ENCODE assay signal across 8 mouse cellular contexts in genomic region chr3:66292356-66292946, GRCm38 (mm10). TPM values are rescaled to one million over a fixed set of nuclear protein-coding genes. Genes with fewer than 3 reads are reported as not detected.
DNase-seq lines count a peak whose midpoint lies in the region; ATAC-seq and TF ChIP-seq lines count a peak whose summit lies in the region.
"Had no signal": no experiment of that assay in that cellular context is flagged by ENCODE, and none has a peak within 500 bp of the region (broad histone marks: within the 10 kb centered on the region; RNA-seq: fewer than 3 reads in every experiment).

No protein-coding gene starts in this region.

- TF ChIP-seq POLR2A in lung, adult 2 months (IDR thresholded peaks at IDR 0.05; ENCODE audit: borderline replicate concordance, extremely low read depth, low read depth, low read length) = 0 out of 2 replicates have a peak, but pooled peaks have one; percentile 33

- TF ChIP-seq CTCF in E14TG2a.4 (conservative IDR thresholded peaks at IDR 0.05; ENCODE audit: low read length) = no peak
- no peak for TF ChIP-seq CTCF in lung, adult 2 months (IDR thresholded peaks at IDR 0.05; ENCODE audit: insufficient read depth, low read length)

- H3K9ac ChIP-seq in forebrain, embryonic 15.5 days (replicated peaks) = no peak overlapping the region

- H3K4me2 ChIP-seq in forebrain, embryonic 15.5 days (replicated peaks) = peak overlapping the region; percentile 22

- DNase-seq in Muller cell, postnatal 12 days (ENCODE audit: inconsistent ontology term) = peak; percentile 95
- peak; percentile 85 for DNase-seq in kidney, adult 18-20 months
- DNase-seq in lung, adult 2 months = peak; percentile 52
- peak; percentile 48 for DNase-seq in ovary, postnatal 36 days (ENCODE audit: low spot score)
- DNase-seq in frontal cortex, postnatal 36 days (ENCODE audit: low spot score in 2 of 2) = no peak

- H3K36me3 ChIP-seq in E14TG2a.4 (ENCODE audit: insufficient read depth, low read length) = no peaks in the 10 kb centered on the region
- H3K36me3 ChIP-seq in forebrain, embryonic 15.5 days = no peaks in the 10 kb centered on the region

- peak; percentile 67 for ATAC-seq in forebrain, embryonic 15.5 days (replicated peaks)

- H3K4me3 ChIP-seq in E14TG2a.4 (replicated peaks; ENCODE audit: low read length) = peak overlapping the region; percentile 58
- peak overlapping the region; percentile 5; the same call in 1 of the 2 replicates for H3K4me3 ChIP-seq in forebrain, embryonic 15.5 days
- H3K4me3 ChIP-seq in lung, adult 2 months (replicated peaks; ENCODE audit: extremely low read depth, low read depth, low read length) = peak overlapping the region; percentile 53
- H3K4me3 ChIP-seq: erythroblast, embryonic 14.5 days had no signal

- H3K4me1 ChIP-seq in E14TG2a.4 (replicated peaks; ENCODE audit: low read depth, low read length) = peaks cover 17% of the 10 kb centered on the region
- peaks cover 6% of the 10 kb centered on the region for H3K4me1 ChIP-seq in forebrain, embryonic 15.5 days
- H3K4me1 ChIP-seq in lung, adult 2 months (ENCODE audit: control insufficient read depth, insufficient read depth, low read length) = no peaks in the 10 kb centered on the region

- H3K27me3 ChIP-seq in E14TG2a.4 (ENCODE audit: insufficient read depth, low read length) = no peaks in the 10 kb centered on the region
- no peaks in the 10 kb centered on the region for H3K27me3 ChIP-seq in forebrain, embryonic 15.5 days

- WGBS in forebrain, embryonic 15.5 days = 11% methylated on average over 20 of the region's 20 CpGs
- 7% methylated on average over 20 of the region's 20 CpGs for WGBS in lung, adult 2 months

- no peak overlapping the region for H3K27ac ChIP-seq in forebrain, embryonic 15.5 days (replicated peaks)

- H3K9me3 ChIP-seq in E14TG2a.4 (ENCODE audit: low read length) = no peaks in the 10 kb centered on the region
- H3K9me3 ChIP-seq in forebrain, embryonic 15.5 days = no peaks in the 10 kb centered on the region

RNA-seq across cellular contexts. Expression of gene Veph1, which starts 4.2 kb away (rescaled TPM):
- polyA plus RNA-seq in forebrain, embryonic 15.5 days (2015; fragmentation: Nextera tagmentation; extraction: Ambion mirVana) = 10.2 and 11.7 TPM in 2 replicates
- 0.41 and 0.42 TPM in 2 replicates for polyA plus RNA-seq in lung, adult 2 months (2012; rRNA removed)
- polyA plus RNA-seq: erythroblast, embryonic 14.5 days had no signal

Comparison
In these comparisons a context has a peak if more than half of its experiments do, and no peak if none do; other contexts are left out.
1. H3K4me3 ChIP-seq: peak in every context shown above with its lines; median percentile 58 in E14TG2a.4; 53 in lung, adult 2 months; 5 in forebrain, embryonic 15.5 days.
2. DNase-seq: peak in Muller cell, postnatal 12 days (single experiment), kidney, adult 18-20 months (single experiment), lung, adult 2 months (single experiment) and ovary, postnatal 36 days (single experiment); none in frontal cortex, postnatal 36 days (0 of 2).